Mouse (Mus musculus) T-helper 2 cell (primary cell): ENCODE data around the gene Pacsin1.
"Not testable (repeated sequence)": the region's sequence is repeated elsewhere in the genome, so short reads cannot be mapped to it uniquely, and the experiment has no call there.

ENCODE experiments used
- in situ Hi-C: fragments of 300-600 bp; cut with MboI, MseI; formaldehyde crosslinking; loops from one replicate; pipeline ENCODE4 v1.15.1; 2025; ENCODE audit warnings: high pct_unique_total_duplicates

Pacsin1 gene

GRCm38 (mm10) chr17:27635575-27635903 is 19.8 kb upstream of the Pacsin1 start:
- in situ Hi-C loops = not testable (repeated sequence)

GRCm38 (mm10) chr17:27636132-27637020 is 18.9 kb upstream of the Pacsin1 start, which contains the start of gene Rps10:
Gene Rps10 (minus strand): TSS chr17:27636669.
- in situ Hi-C loops = no loop called here

- in situ Hi-C loops = no loop called here
Measured at GRCm38 (mm10) chr17:27637333-27637732, 18.0 kb upstream of the Pacsin1 start.

- in situ Hi-C loops = no loop called here
Measured at GRCm38 (mm10) chr17:27638921-27639332, 16.4 kb upstream of the Pacsin1 start.

GRCm38 (mm10) chr17:27639851-27640250 is 15.5 kb upstream of the Pacsin1 start:
- in situ Hi-C loops = not testable (repeated sequence)

GRCm38 (mm10) chr17:27642491-27643062 is 12.7 kb upstream of the Pacsin1 start:
- in situ Hi-C loops = no loop called here

- in situ Hi-C loops = no loop called here
Measured at GRCm38 (mm10) chr17:27643101-27643500, 12.2 kb upstream of the Pacsin1 start.

GRCm38 (mm10) chr17:27643756-27644155 is 11.6 kb upstream of the Pacsin1 start:
- in situ Hi-C loops = no loop called here

- in situ Hi-C loops = no loop called here
Measured at GRCm38 (mm10) chr17:27644572-27644971, 10.7 kb upstream of the Pacsin1 start.

- in situ Hi-C loops = no loop called here
Measured at GRCm38 (mm10) chr17:27645807-27646206, 9.5 kb upstream of the Pacsin1 start.

GRCm38 (mm10) chr17:27650160-27650559 is 5.1 kb upstream of the Pacsin1 start:
- in situ Hi-C loops = no loop called here

GRCm38 (mm10) chr17:27650586-27650985 is 4.7 kb upstream of the Pacsin1 start:
- in situ Hi-C loops = no loop called here

GRCm38 (mm10) chr17:27652046-27652790 is 3.1 kb upstream of the Pacsin1 start:
- in situ Hi-C loops = no loop called here

- in situ Hi-C loops = no loop called here
Measured at GRCm38 (mm10) chr17:27653253-27653959, 1.9 kb upstream of the Pacsin1 start.

- in situ Hi-C loops = loop anchor here (5.0 kb wide), 1 partner anchor 46 kb away; no protein-coding TSS in a partner anchor
Measured at GRCm38 (mm10) chr17:27656011-27656399, 696 bp downstream of the Pacsin1 start.

GRCm38 (mm10) chr17:27656414-27656813 is 1.1 kb downstream of the Pacsin1 start:
- in situ Hi-C loops = loop anchor here (5.0 kb wide), 1 partner anchor 46 kb away; no protein-coding TSS in a partner anchor

GRCm38 (mm10) chr17:27657123-27657522 is 1.8 kb downstream of the Pacsin1 start:
- in situ Hi-C loops = loop anchor here (5.0 kb wide), 1 partner anchor 45 kb away; no protein-coding TSS in a partner anchor

- in situ Hi-C loops = loop anchor here (5.0 kb wide), 1 partner anchor 44 kb away; no protein-coding TSS in a partner anchor
Measured at GRCm38 (mm10) chr17:27658767-27659166, 3.5 kb downstream of the Pacsin1 start.

GRCm38 (mm10) chr17:27671720-27672119 is 16.4 kb downstream of the Pacsin1 start:
- in situ Hi-C loops = no loop called here

GRCm38 (mm10) chr17:27673945-27674344 is 18.6 kb downstream of the Pacsin1 start:
- in situ Hi-C loops = no loop called here

GRCm38 (mm10) chr17:27675453-27675852 is 20.1 kb downstream of the Pacsin1 start:
- in situ Hi-C loops = no loop called here
